Mouse (Mus musculus) MEL (cell line): Measurements from ENCODE around the gene BC051142. TPM values are rescaled to one million over a fixed set of nuclear protein-coding genes. Genes with fewer than 3 reads are reported as not detected.

ENCODE experiments used
- DNase-seq: peaks from one replicate; pipeline ENCODE4 v3.0.0; 2011; ENCODE audit warnings: low read depth, low spot score
- H3K27ac ChIP-seq: 2 replicates; pipeline ENCODE4 v1.5.1; 2012; ENCODE audit warnings: low read depth, mild to moderate bottlenecking, control low read depth, low read length, moderate library complexity; ENCODE audit not compliant: control insufficient read depth
- H3K27me3 ChIP-seq, 2 experiments: fragments of 150-350 bp in 1 of 2; sonication (generic) in 1 of 2; 2 replicates each; pipeline ENCODE4 v1.6.1; 2012; ENCODE audit warnings: low read length in 2 of 2, mild to moderate bottlenecking in 2 of 2, improper control_type of control experiment in 1 of 2, moderate library complexity in 1 of 2; ENCODE audit not compliant: insufficient read depth in 2 of 2, control insufficient read depth in 1 of 2
- H3K36me3 ChIP-seq, 2 experiments: 2 replicates each; pipeline ENCODE4 v1.6.1; 2012 to 2014; ENCODE audit warnings: low read length in 2 of 2, improper control_type of control experiment in 1 of 2, inconsistent platforms in 1 of 2, mild to moderate bottlenecking in 1 of 2; ENCODE audit not compliant: insufficient read depth in 2 of 2, control insufficient read depth in 1 of 2
- H3K4me1 ChIP-seq, 2 experiments: fragments of 150-350 bp in 1 of 2; sonication (generic) in 1 of 2; 2 replicates each; pipeline ENCODE4 v1.6.1; 2012; ENCODE audit warnings: low read length in 2 of 2, improper control_type of control experiment in 1 of 2, mild to moderate bottlenecking in 1 of 2; ENCODE audit not compliant: insufficient read depth in 2 of 2, control insufficient read depth in 1 of 2
- H3K4me3 ChIP-seq, 2 experiments: fragments of 150-350 bp in 1 of 2; sonication (generic) in 1 of 2; 2 replicates each; pipeline ENCODE4 v1.5.1; 2012; ENCODE audit warnings: low read depth in 2 of 2, low read length in 2 of 2, mild to moderate bottlenecking in 2 of 2, moderate library complexity in 2 of 2, control low read depth in 1 of 2, improper control_type of control experiment in 1 of 2; ENCODE audit not compliant: control insufficient read depth in 1 of 2, insufficient read depth in 1 of 2
- H3K79me2 ChIP-seq: 2 replicates; pipeline ENCODE4 v1.6.1; 2012; ENCODE audit warnings: mild to moderate bottlenecking, low read length, moderate library complexity; ENCODE audit not compliant: control insufficient read depth, poor library complexity, insufficient read depth
- H3K9ac ChIP-seq: 2 replicates; pipeline ENCODE4 v1.6.1; 2012; ENCODE audit warnings: low read depth, mild to moderate bottlenecking, control low read depth, low read length, moderate library complexity; ENCODE audit not compliant: control insufficient read depth, poor library complexity, severe bottlenecking
- H3K9me3 ChIP-seq: fragments of 150-350 bp; sonication (generic); replicated peaks from 2 replicates; pipeline ENCODE4 v1.6.1; 2012; ENCODE audit warnings: mild to moderate bottlenecking, low read length, improper control_type of control experiment, moderate library complexity; ENCODE audit not compliant: insufficient read depth
- BHLHE40 ChIP-seq: IDR thresholded peaks from 2 replicates; pipeline ENCODE4 v1.6.1; 2012; ENCODE audit warnings: low read depth, mild to moderate bottlenecking, inconsistent platforms, low read length, improper control_type of control experiment, borderline replicate concordance
- CHD1 ChIP-seq: IDR thresholded peaks from 2 replicates; pipeline ENCODE4 v1.6.1; 2012; ENCODE audit warnings: low read depth, mild to moderate bottlenecking, inconsistent platforms, low read length, improper control_type of control experiment
- CTCF ChIP-seq, 3 experiments: IDR thresholded peaks in 2 of 3; conservative IDR thresholded peaks in 1 of 3; 2 replicates each; pipeline ENCODE4 v1.5.1; 2011 to 2012; ENCODE audit warnings: low read length in 3 of 3, low read depth in 2 of 3, mild to moderate bottlenecking in 2 of 3, improper control_type of control experiment in 1 of 3, inconsistent platforms in 1 of 3, mixed read lengths in 1 of 3, moderate library complexity in 1 of 3; ENCODE audit not compliant: control insufficient read depth in 1 of 3, insufficient read depth in 1 of 3, poor library complexity in 1 of 3, severe bottlenecking in 1 of 3
- E2F4 ChIP-seq: IDR thresholded peaks from 2 replicates; pipeline ENCODE4 v1.6.1; 2011; ENCODE audit warnings: low read depth, low read length, improper control_type of control experiment, borderline replicate concordance
- EP300 ChIP-seq, 2 experiments: IDR thresholded peaks; 2 replicates each; pipeline ENCODE4 v1.6.1; 2011; ENCODE audit warnings: improper control_type of control experiment in 2 of 2, low read length in 2 of 2, low read depth in 1 of 2, mild to moderate bottlenecking in 1 of 2
- GABPA ChIP-seq: IDR thresholded peaks from 2 replicates; pipeline ENCODE4 v1.6.1; 2012; ENCODE audit warnings: low read depth, mild to moderate bottlenecking, inconsistent platforms, low read length, improper control_type of control experiment, moderate library complexity
- JUND ChIP-seq: IDR thresholded peaks from 2 replicates; pipeline ENCODE4 v1.6.1; 2011; ENCODE audit warnings: low read depth, mild to moderate bottlenecking, improper control_type of control experiment, low read length
- MAFK ChIP-seq: IDR thresholded peaks from 2 replicates; pipeline ENCODE4 v1.6.1; 2011; ENCODE audit warnings: low read depth, mild to moderate bottlenecking, low read length, improper control_type of control experiment, borderline replicate concordance
- MAX ChIP-seq: IDR thresholded peaks from 2 replicates; pipeline ENCODE4 v1.6.1; 2011; ENCODE audit warnings: low read length, improper control_type of control experiment
- MAZ ChIP-seq: IDR thresholded peaks from 2 replicates; pipeline ENCODE4 v1.6.1; 2012; ENCODE audit warnings: low read depth, mild to moderate bottlenecking, inconsistent platforms, low read length, improper control_type of control experiment
- MEF2A ChIP-seq: IDR thresholded peaks from 2 replicates; pipeline ENCODE4 v1.6.1; 2014; ENCODE audit warnings: low read depth, mild to moderate bottlenecking, inconsistent platforms, low read length, improper control_type of control experiment; ENCODE audit not compliant: poor library complexity, insufficient replicate concordance, severe bottlenecking; ENCODE audit errors: extremely low read depth
- MYB ChIP-seq: IDR thresholded peaks from 2 replicates; pipeline ENCODE4 v1.6.1; 2011; ENCODE audit warnings: mild to moderate bottlenecking, low read depth, low read length, improper control_type of control experiment
- NELFE ChIP-seq: IDR thresholded peaks from 2 replicates; pipeline ENCODE4 v1.6.1; 2011; ENCODE audit warnings: low read depth, low read length, improper control_type of control experiment
- NRF1 ChIP-seq: IDR thresholded peaks from 2 replicates; pipeline ENCODE4 v1.6.1; 2014; ENCODE audit warnings: low read depth, mild to moderate bottlenecking, inconsistent platforms, low read length, improper control_type of control experiment, moderate library complexity; ENCODE audit not compliant: poor library complexity, insufficient read depth, severe bottlenecking
- POLR2A ChIP-seq, 2 experiments: IDR thresholded peaks; 2 replicates each; pipeline ENCODE4 v1.6.1; 2011 to 2012; ENCODE audit warnings: low read length in 2 of 2, mild to moderate bottlenecking in 2 of 2, control low read depth in 1 of 2, improper control_type of control experiment in 1 of 2, low read depth in 1 of 2, moderate library complexity in 1 of 2; ENCODE audit not compliant: control insufficient read depth in 1 of 2, insufficient read depth in 1 of 2, poor library complexity in 1 of 2
- POLR2AphosphoS5 ChIP-seq: IDR thresholded peaks from 2 replicates; pipeline ENCODE4 v1.6.1; 2012; ENCODE audit warnings: low read depth, borderline replicate concordance, mild to moderate bottlenecking, inconsistent platforms, low read length, moderate library complexity, mixed read lengths
- RAD21 ChIP-seq: IDR thresholded peaks from 2 replicates; pipeline ENCODE4 v1.6.1; 2011; ENCODE audit warnings: mild to moderate bottlenecking, low read depth, low read length, improper control_type of control experiment
- RCOR1 ChIP-seq: IDR thresholded peaks from 2 replicates; pipeline ENCODE4 v1.6.1; 2012; ENCODE audit warnings: low read depth, mild to moderate bottlenecking, inconsistent platforms, low read length, improper control_type of control experiment
- SIN3A ChIP-seq: IDR thresholded peaks from 2 replicates; pipeline ENCODE4 v1.6.1; 2012; ENCODE audit warnings: low read length, improper control_type of control experiment, inconsistent platforms
- SMC3 ChIP-seq: IDR thresholded peaks from 2 replicates; pipeline ENCODE4 v1.6.1; 2011; ENCODE audit warnings: low read depth, low read length, improper control_type of control experiment
- TAL1 ChIP-seq: IDR thresholded peaks from 2 replicates; pipeline ENCODE4 v1.6.1; 2012; ENCODE audit warnings: mild to moderate bottlenecking, inconsistent platforms, low read length, moderate library complexity, mixed read lengths
- TCF12 ChIP-seq: IDR thresholded peaks from 2 replicates; pipeline ENCODE4 v1.6.1; 2014; ENCODE audit warnings: low read depth, mild to moderate bottlenecking, inconsistent platforms, low read length, improper control_type of control experiment, moderate library complexity
- UBTF ChIP-seq: IDR thresholded peaks from 2 replicates; pipeline ENCODE4 v1.6.1; 2012; ENCODE audit warnings: low read depth, mild to moderate bottlenecking, inconsistent platforms, low read length, improper control_type of control experiment, moderate library complexity, borderline replicate concordance; ENCODE audit not compliant: insufficient read depth
- USF1 ChIP-seq: IDR thresholded peaks from 2 replicates; pipeline ENCODE4 v1.6.1; 2014; ENCODE audit warnings: low read depth, mild to moderate bottlenecking, inconsistent platforms, low read length, improper control_type of control experiment, moderate library complexity
- USF2 ChIP-seq, 2 experiments: IDR thresholded peaks; 2 replicates each; pipeline ENCODE4 v1.6.1; 2011 to 2012; ENCODE audit warnings: improper control_type of control experiment in 2 of 2, low read length in 2 of 2, borderline replicate concordance in 1 of 2, inconsistent platforms in 1 of 2, low read depth in 1 of 2, mild to moderate bottlenecking in 1 of 2; ENCODE audit not compliant: insufficient read depth in 1 of 2
- ZKSCAN1 ChIP-seq: IDR thresholded peaks from 2 replicates; pipeline ENCODE4 v1.6.1; 2012; ENCODE audit warnings: low read depth, mild to moderate bottlenecking, inconsistent platforms, low read length, improper control_type of control experiment, moderate library complexity
- ZMIZ1 ChIP-seq: IDR thresholded peaks from 2 replicates; pipeline ENCODE4 v1.6.1; 2012; ENCODE audit warnings: low read depth, mild to moderate bottlenecking, inconsistent platforms, low read length, improper control_type of control experiment, moderate library complexity
- ZNF384 ChIP-seq: IDR thresholded peaks from 2 replicates; pipeline ENCODE4 v1.6.1; 2012; ENCODE audit warnings: low read depth, mild to moderate bottlenecking, inconsistent platforms, low read length, improper control_type of control experiment
- polyA plus RNA-seq, 2 experiments: library from polyadenylated mRNA; stranded (reverse) in 1 of 2; unstranded in 1 of 2; fragments of >175 nt in 1 of 2; fragments of >200 nt in 1 of 2; gene quantifications; 2 replicates each; pipeline versions ENCODE4 v1.2.1 to v1.2.4; 2012; ENCODE audit warnings: low replicate concordance in 2 of 2, low read depth in 1 of 2; ENCODE audit not compliant: insufficient read length in 2 of 2, insufficient read depth in 1 of 2, missing spikeins in 1 of 2
- total RNA-seq: library from RNA; depleted of rRNA; stranded (reverse); fragments of 300-350 nt; gene quantifications from 2 replicates; pipeline ENCODE4 v1.2.3, GENCODE M21; 2012

BC051142 gene
- total and polyA plus RNA-seq, 3 experiments = 0.06 TPM; not detected in 2

DNA sequence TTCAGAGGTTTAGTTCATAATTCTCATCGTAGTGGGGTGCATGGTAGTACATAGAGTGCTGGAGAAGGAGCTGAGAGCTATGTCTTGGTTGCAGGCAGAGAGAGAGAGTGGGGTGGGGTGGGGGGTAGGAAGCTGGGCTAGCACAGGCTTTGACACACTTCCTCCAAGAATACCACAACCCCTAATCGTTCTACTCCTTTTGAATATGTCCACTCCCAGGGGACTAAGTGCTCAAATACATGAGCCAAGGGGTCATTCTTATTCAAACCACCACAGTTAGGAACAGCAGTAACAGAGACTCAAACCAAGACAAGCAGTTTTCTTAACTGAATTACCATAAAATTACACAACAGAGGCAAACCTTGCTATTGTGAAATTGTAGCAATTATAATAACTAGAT lies 12.0 kb upstream of the BC051142 start:
- no peaks in the 10 kb centered on the region for H3K4me1 ChIP-seq
- no peaks in the 10 kb centered on the region for H3K79me2 ChIP-seq
- no peaks in the 10 kb centered on the region for H3K36me3 ChIP-seq
- no peaks in the 10 kb centered on the region for H3K27me3 ChIP-seq
- H3K9me3 ChIP-seq = no peaks in the 10 kb centered on the region
- no peak overlapping the region for H3K27ac ChIP-seq
- no peak for TF ChIP-seq EP300 (IDR thresholded peaks at IDR 0.05; ENCODE audit: low read depth in 1 of 2, low read length in 2 of 2)
- TF ChIP-seq RCOR1 = no peak
- no peak for TF ChIP-seq GABPA
- no peak for TF ChIP-seq USF1
- no peak for TF ChIP-seq MEF2A
- no peak for TF ChIP-seq UBTF
- no peak for TF ChIP-seq TCF12
- TF ChIP-seq ZMIZ1 = no peak
- TF ChIP-seq POLR2A (IDR thresholded peaks at IDR 0.05; ENCODE audit: control insufficient read depth in 1 of 2, insufficient read depth in 1 of 2, low read depth in 1 of 2, low read length in 2 of 2, poor library complexity in 1 of 2) = no peak
- no peak for TF ChIP-seq MAZ
- no peak for TF ChIP-seq POLR2AphosphoS5
- TF ChIP-seq CHD1 = no peak
- no peak for TF ChIP-seq BHLHE40
- TF ChIP-seq TAL1 = no peak
- no peak for TF ChIP-seq NRF1
- TF ChIP-seq MAX = no peak
- TF ChIP-seq MAFK = no peak
- TF ChIP-seq SIN3A = no peak
- TF ChIP-seq USF2 (IDR thresholded peaks at IDR 0.05; ENCODE audit: borderline replicate concordance in 1 of 2, insufficient read depth in 1 of 2, low read depth in 1 of 2, low read length in 2 of 2) = no peak
- no peak for TF ChIP-seq E2F4
- no peak for DNase-seq
- H3K9ac ChIP-seq = no peak overlapping the region
- H3K4me3 ChIP-seq = no peak overlapping the region

GRCm38 (mm10) chr17:34388513-34388912 lies 10.1 kb upstream of the BC051142 start:
- no peak for TF ChIP-seq UBTF
- peak; percentile 30 to 40 (median 33) for TF ChIP-seq CTCF (IDR thresholded peaks at IDR 0.05 in 2 of 3, conservative IDR thresholded peaks at IDR 0.05 in 1 of 3; ENCODE audit: control insufficient read depth in 1 of 3, insufficient read depth in 1 of 3, low read depth in 2 of 3, low read length in 3 of 3, poor library complexity in 1 of 3, severe bottlenecking in 1 of 3)
- no peak for TF ChIP-seq NRF1
- no peak for TF ChIP-seq MAZ
- TF ChIP-seq MYB = no peak
- TF ChIP-seq USF1 = no peak
- TF ChIP-seq SMC3 = peak; percentile 42
- no peak for TF ChIP-seq JUND
- TF ChIP-seq E2F4 = no peak
- peak; percentile 5 for TF ChIP-seq RAD21
- no peak for TF ChIP-seq MAX
- no peak for TF ChIP-seq POLR2AphosphoS5
- no peak for TF ChIP-seq EP300 (IDR thresholded peaks at IDR 0.05; ENCODE audit: low read depth in 1 of 2, low read length in 2 of 2)
- no peak for TF ChIP-seq ZKSCAN1
- no peak for TF ChIP-seq ZNF384
- no peak for TF ChIP-seq NELFE
- H3K27me3 ChIP-seq = no peaks in the 10 kb centered on the region
- no peaks in the 10 kb centered on the region for H3K4me1 ChIP-seq
- no peak overlapping the region for H3K4me3 ChIP-seq
- no peaks in the 10 kb centered on the region for H3K79me2 ChIP-seq
- no peaks in the 10 kb centered on the region for H3K36me3 ChIP-seq
- H3K9me3 ChIP-seq = no peaks in the 10 kb centered on the region
- H3K9ac ChIP-seq = no peak overlapping the region
- DNase-seq = peak; percentile 40
- no peak overlapping the region for H3K27ac ChIP-seq
